Mouse (Mus musculus) bone marrow, adult 2 months (tissue): ENCODE measurements around the gene Glrx2. TPM values are rescaled to one million over a fixed set of nuclear protein-coding genes. Genes with fewer than 3 reads are reported as not detected.

Experiments
- H3K27ac ChIP-seq: fragments of 200-500 bp; 2 replicates; pipeline ENCODE4 v1.5.1; 2012; ENCODE audit warnings: low read depth, mild to moderate bottlenecking, control low read depth, inconsistent platforms, low read length; ENCODE audit not compliant: control insufficient read depth, poor library complexity, insufficient read depth
- H3K4me1 ChIP-seq: fragments of 200-500 bp; 2 replicates; pipeline ENCODE4 v1.6.1; 2011; ENCODE audit warnings: low read length; ENCODE audit not compliant: control insufficient read depth, insufficient read depth
- H3K4me3 ChIP-seq: fragments of 200-500 bp; replicated peaks from 2 replicates; pipeline ENCODE3; 2011; ENCODE audit warnings: mild to moderate bottlenecking, low read depth, low read length, control low read depth; ENCODE audit not compliant: control insufficient read depth
- CTCF ChIP-seq: fragments of 200-500 bp; IDR thresholded peaks from 2 replicates; pipeline ENCODE4 v1.5.1; 2011; ENCODE audit warnings: low read length, control low read depth; ENCODE audit not compliant: control insufficient read depth, insufficient read depth
- POLR2A ChIP-seq: fragments of 200-500 bp; IDR thresholded peaks from 2 replicates; pipeline ENCODE4 v1.6.1; 2011; ENCODE audit warnings: low read depth, mild to moderate bottlenecking, control low read depth, low read length, borderline replicate concordance; ENCODE audit not compliant: control insufficient read depth
- WGBS: fragments of 180-500 bp; shearing (Covaris S2); methylation state at CpG from one replicate; pipeline ENCODE4 v1.1.7; 2018; 5-methylcytosine and 5-hydroxymethylcytosine counted together
- polyA plus RNA-seq: library from polyadenylated mRNA; stranded (reverse); fragments of >200 nt; gene quantifications from 2 replicates; pipeline ENCODE4 v1.2.4, GENCODE M21; 2011; ENCODE audit warnings: low replicate concordance; ENCODE audit not compliant: missing spikeins, insufficient read depth, insufficient read length

Glrx2 gene
- polyA plus RNA-seq, 1 experiment, result 59.9 TPM

GRCm38 (mm10) chr1:143708361-143708760 lies 7.8 kb upstream of the Glrx2 start:
- 39% methylated on average over 6 of the region's 6 CpGs for WGBS
- no peak for TF ChIP-seq CTCF
- TF ChIP-seq POLR2A, result no peak
- Histone ChIP-seq H3K27ac (peak overlapping the region; percentile 50; the same call in 1 of the 2 replicates), H3K4me1 (peaks cover 2% of the 10 kb centered on the region; the same call in 1 of the 2 replicates), H3K4me3 (no peak overlapping the region)

- TF ChIP-seq CTCF (no peak), POLR2A (no peak)
- WGBS, result 45% methylated on average over 7 of the region's 7 CpGs
- peaks cover 2% of the 10 kb centered on the region; the same call in 1 of the 2 replicates for H3K4me1 ChIP-seq
- peak overlapping the region; percentile 22 for H3K4me3 ChIP-seq
- H3K27ac ChIP-seq, result peak overlapping the region; percentile 79
Measured at GRCm38 (mm10) chr1:143709966-143710626, 6.0 kb upstream of the Glrx2 start.

GRCm38 (mm10) chr1:143710627-143710976 lies 5.5 kb upstream of the Glrx2 start:
- TF ChIP-seq POLR2A (no peak), CTCF (no peak)
- Histone ChIP-seq H3K4me1 (peaks cover 2% of the 10 kb centered on the region; the same call in 1 of the 2 replicates), H3K27ac (peak overlapping the region; percentile 79), H3K4me3 (peak overlapping the region; percentile 22)
- 60% methylated on average over 5 of the region's 5 CpGs for WGBS

GRCm38 (mm10) chr1:143724456-143725064 lies 8.4 kb downstream of the Glrx2 start:
- no peak for TF ChIP-seq CTCF
- TF ChIP-seq POLR2A, result no peak
- no peak overlapping the region for H3K27ac ChIP-seq
- no peak overlapping the region for H3K4me3 ChIP-seq
- H3K4me1 ChIP-seq, result no peaks in the 10 kb centered on the region
- 72% methylated on average over 5 of the region's 5 CpGs for WGBS

- Histone ChIP-seq H3K4me3 (no peak overlapping the region), H3K27ac (no peak overlapping the region), H3K4me1 (no peaks in the 10 kb centered on the region)
- TF ChIP-seq CTCF (no peak), POLR2A (no peak)
- 64% methylated on average over 9 of the region's 9 CpGs for WGBS
Measured at GRCm38 (mm10) chr1:143727701-143728445, 11.7 kb downstream of the Glrx2 start.

- peak; percentile 56; the same call in 1 of the 2 replicates for TF ChIP-seq CTCF
- no peak for TF ChIP-seq POLR2A
- WGBS, result 65% methylated on average over 2 of the region's 2 CpGs
- H3K4me3 ChIP-seq, result no peak overlapping the region
- no peaks in the 10 kb centered on the region for H3K4me1 ChIP-seq
- H3K27ac ChIP-seq, result no peak overlapping the region
Measured at GRCm38 (mm10) chr1:143730899-143731298, 14.8 kb downstream of the Glrx2 start.

GRCm38 (mm10) chr1:143731691-143732090 lies 15.6 kb downstream of the Glrx2 start:
- H3K27ac ChIP-seq, result no peak overlapping the region
- no peaks in the 10 kb centered on the region for H3K4me1 ChIP-seq
- TF ChIP-seq CTCF (no peak), POLR2A (no peak)
- H3K4me3 ChIP-seq, result no peak overlapping the region
- 80% methylated on average over 4 of the region's 4 CpGs for WGBS

GRCm38 (mm10) chr1:143733914-143734410 lies 17.8 kb downstream of the Glrx2 start:
- Histone ChIP-seq H3K4me1 (no peaks in the 10 kb centered on the region), H3K4me3 (no peak overlapping the region), H3K27ac (no peak overlapping the region)
- TF ChIP-seq CTCF, result no peak
- no peak for TF ChIP-seq POLR2A
- 77% methylated on average over 5 of the region's 5 CpGs for whole genome bisulfite sequencing
